Mouse (Mus musculus) olfactory bulb, adult 2 months (tissue): ENCODE measurements around the gene Racgap1.

Experiments used
- CTCF ChIP-seq: fragments of 200-500 bp; IDR thresholded peaks from 2 replicates; pipeline ENCODE4 v1.5.1; 2012; ENCODE audit warnings: low read depth, mild to moderate bottlenecking, low read length, moderate library complexity; ENCODE audit not compliant: insufficient read depth
- POLR2A ChIP-seq: fragments of 200-500 bp; IDR thresholded peaks from 2 replicates; pipeline ENCODE4 v1.6.1; 2012; ENCODE audit warnings: mild to moderate bottlenecking, low read depth, low read length, moderate library complexity; ENCODE audit not compliant: insufficient read depth

GRCm38 (mm10) chr15:99648326-99648725, 3.1 kb downstream of the Racgap1 start:
- TF ChIP-seq CTCF (no peak), POLR2A (no peak)
